Mouse (Mus musculus) liver, embryonic 14.5 days (tissue): ENCODE results near the gene P2rx7. TPM values are rescaled to one million over a fixed set of nuclear protein-coding genes. Genes with fewer than 3 reads are reported as not detected.
A peak's percentile ranks its signal among the peaks of the same experiment; 100 is the strongest.

Experiments
- ATAC-seq: fragments of 200-750 bp; cut with Nextera tagmentation; 2 replicates; pipeline ENCODE4 v1.8.0; 2017; ENCODE audit warnings: moderate number of reproducible peaks, mild to moderate bottlenecking, moderate library complexity; ENCODE audit not compliant: insufficient read depth
- DNase-seq, 3 experiments: peaks; one replicate each; pipeline ENCODE4 v3.0.0-alpha.2; 2012 to 2013; ENCODE audit warnings: low read depth in 3 of 3, low spot score in 3 of 3
- H3K27ac ChIP-seq: fragments of 300-500 bp; sonication (generic); 2 replicates; pipeline ENCODE4 v1.5.1; 2014; ENCODE audit warnings: moderate library complexity, mild to moderate bottlenecking, control low read depth, inconsistent platforms
- H3K27me3 ChIP-seq: fragments of 300-500 bp; sonication (generic); 2 replicates; pipeline ENCODE4 v1.6.1; 2014; ENCODE audit warnings: mild to moderate bottlenecking, low read length, moderate library complexity; ENCODE audit not compliant: control insufficient read depth, insufficient read depth
- H3K36me3 ChIP-seq: fragments of 300-500 bp; sonication (generic); replicated peaks from 2 replicates; pipeline ENCODE4 v1.6.1; 2014; ENCODE audit warnings: low read depth; ENCODE audit not compliant: control insufficient read depth, insufficient read depth
- H3K4me1 ChIP-seq, 2 experiments: fragments of 200-500 bp in 1 of 2; fragments of 300-500 bp in 1 of 2; sonication (generic) in 1 of 2; replicated peaks; 2 replicates each; pipeline ENCODE4 v1.6.1; 2012 to 2014; ENCODE audit warnings: antibody characterized with exemption in 1 of 2, inconsistent platforms in 1 of 2, low read length in 1 of 2; ENCODE audit not compliant: control insufficient read depth in 2 of 2, insufficient read depth in 2 of 2
- H3K4me2 ChIP-seq: fragments of 300-500 bp; sonication (generic); 2 replicates; pipeline ENCODE4 v1.6.1; 2014; ENCODE audit warnings: low read depth, mild to moderate bottlenecking, control low read depth, moderate library complexity
- H3K4me3 ChIP-seq, 2 experiments: fragments of 200-500 bp in 1 of 2; fragments of 300-500 bp in 1 of 2; sonication (generic) in 1 of 2; 2 replicates each; pipeline ENCODE4 v1.5.1; 2012 to 2014; ENCODE audit warnings: low read depth in 2 of 2, low read length in 2 of 2, mild to moderate bottlenecking in 2 of 2, control low read depth in 1 of 2, inconsistent platforms in 1 of 2, moderate library complexity in 1 of 2; ENCODE audit not compliant: insufficient read depth in 1 of 2
- H3K9ac ChIP-seq: fragments of 300-500 bp; sonication (generic); replicated peaks from 2 replicates; pipeline ENCODE4 v1.6.1; 2014; ENCODE audit warnings: mild to moderate bottlenecking, control low read depth, moderate library complexity
- H3K9me3 ChIP-seq: fragments of 300-500 bp; sonication (generic); 2 replicates; pipeline ENCODE4 v1.6.1; 2016; ENCODE audit warnings: low read length, mixed read lengths; ENCODE audit not compliant: control insufficient read depth
- CTCF ChIP-seq: IDR thresholded peaks from 2 replicates; pipeline ENCODE4 v1.5.1; 2016; ENCODE audit warnings: antibody characterized with exemption, low read depth, control low read depth
- EP300 ChIP-seq: IDR thresholded peaks from 2 replicates; pipeline ENCODE4 v1.6.1; 2016; ENCODE audit warnings: antibody characterized with exemption, low read depth
- WGBS: fragments of 180-500 bp; shearing (Covaris S2); extraction: QIAGEN DNeasy Blood & Tissue Kit; methylation state at CpG from one replicate; pipeline ENCODE4 v1.1.7; 2014; ENCODE audit not compliant: insufficient replicate concordance; 5-methylcytosine and 5-hydroxymethylcytosine counted together
- polyA plus RNA-seq, 2 experiments: library from polyadenylated mRNA; depleted of rRNA in 1 of 2; stranded (reverse) in 1 of 2; unstranded in 1 of 2; fragments of >200 nt; fragmentation: Nextera tagmentation in 1 of 2; extraction: Ambion mirVana in 1 of 2; gene quantifications; 2 replicates each; pipeline versions ENCODE4 v1.2.1 to v1.2.3; 2012 to 2014

The P2rx7 gene
- polyA plus RNA-seq, 2 experiments: 0.99 to 1.7 TPM

- no peak for TF ChIP-seq CTCF
- no peak for TF ChIP-seq EP300
- Histone ChIP-seq H3K4me1 (peaks cover 0 to 9% of the 10 kb centered on the region in 2 experiments; a peak in 3 of 4 replicates), H3K27ac (no peak overlapping the region), H3K4me2 (no peak overlapping the region), H3K27me3 (no peaks in the 10 kb centered on the region), H3K9me3 (no peaks in the 10 kb centered on the region), H3K36me3 (no peaks in the 10 kb centered on the region), H3K4me3 (no peak overlapping the region), H3K9ac (no peak overlapping the region)
- ATAC-seq (no peak), DNase-seq (no peak)
- WGBS: 41% methylated on average over 9 of the region's 9 CpGs
Observed at GRCm38 (mm10) chr5:122623861-122624260, 19.9 kb upstream of the P2rx7 start.

DNA sequence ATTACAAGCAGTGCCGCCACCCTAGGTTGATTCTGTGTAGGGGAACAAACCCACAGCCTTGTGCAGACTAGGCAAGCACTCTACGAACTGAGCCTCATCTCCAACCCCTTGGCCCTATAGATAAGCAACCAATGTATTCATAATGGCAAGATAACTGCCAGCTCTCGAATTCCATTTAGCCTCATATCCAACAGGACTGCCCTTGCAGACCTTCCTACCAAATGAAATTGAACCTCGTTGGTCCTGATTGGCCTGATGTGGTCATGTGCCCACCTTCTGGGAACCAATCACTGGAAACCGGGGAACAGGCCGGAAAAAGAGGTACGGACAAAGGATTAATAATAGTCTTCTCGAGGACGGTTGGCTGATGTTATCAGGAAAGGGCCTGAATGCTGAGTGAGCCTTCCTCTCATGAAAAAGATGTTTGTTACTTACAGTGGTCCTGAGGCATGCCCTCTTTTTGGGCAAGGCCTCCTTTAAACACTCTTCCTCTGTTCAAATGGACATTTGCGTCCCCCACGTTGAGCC lies 18.7 kb upstream of the P2rx7 start:
- no peak for DNase-seq
- H3K4me3 ChIP-seq: no peak overlapping the region
- H3K27me3 ChIP-seq: no peaks in the 10 kb centered on the region
- H3K27ac ChIP-seq: no peak overlapping the region
- no peaks in the 10 kb centered on the region for H3K9me3 ChIP-seq
- TF ChIP-seq EP300 (no peak), CTCF (no peak)
- H3K36me3 ChIP-seq: no peaks in the 10 kb centered on the region
- ATAC-seq: peak; percentile 37; the same call in 1 of the 2 replicates
- 49% methylated on average over 11 of the region's 11 CpGs for WGBS
- H3K4me1 ChIP-seq: peaks cover 0 to 9% of the 10 kb centered on the region in 2 experiments; a peak in 3 of 4 replicates
- no peak overlapping the region for H3K4me2 ChIP-seq
- H3K9ac ChIP-seq: no peak overlapping the region

- H3K36me3 ChIP-seq: no peaks in the 10 kb centered on the region
- no peaks in the 10 kb centered on the region for H3K9me3 ChIP-seq
- H3K9ac ChIP-seq: no peak overlapping the region
- no peak overlapping the region for H3K4me3 ChIP-seq
- H3K27ac ChIP-seq: no peak overlapping the region
- TF ChIP-seq EP300 (no peak), CTCF (no peak)
- H3K4me1 ChIP-seq: peaks cover 0 to 9% of the 10 kb centered on the region in 2 experiments; a peak in 3 of 4 replicates
- H3K4me2 ChIP-seq: no peak overlapping the region
- WGBS: 60% methylated on average over 14 of the region's 14 CpGs
- ATAC-seq: no peak
- no peak for DNase-seq
- H3K27me3 ChIP-seq: no peaks in the 10 kb centered on the region
Observed at GRCm38 (mm10) chr5:122625565-122626252, 18.0 kb upstream of the P2rx7 start.

DNA sequence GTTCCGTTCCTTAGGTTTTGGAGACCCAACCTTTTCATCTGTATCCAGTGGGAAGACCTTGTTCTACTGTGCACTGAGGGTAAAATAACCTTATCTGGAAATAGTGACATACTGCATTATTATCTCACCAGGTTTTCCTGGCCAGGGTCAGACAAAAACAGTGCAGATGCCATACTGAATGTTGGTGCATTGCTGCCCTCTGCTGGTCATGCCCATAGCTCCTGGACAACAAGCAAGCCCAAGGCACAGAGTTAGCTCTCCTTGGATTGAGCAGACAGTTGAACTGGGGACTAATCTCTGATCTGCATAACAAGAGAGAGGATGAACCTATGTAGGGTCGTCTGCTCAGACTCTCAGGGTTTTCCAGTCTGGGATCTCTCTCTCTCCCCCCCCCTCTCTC lies 16.5 kb upstream of the P2rx7 start:
- no peak for TF ChIP-seq EP300
- peak; percentile 94 for TF ChIP-seq CTCF
- Histone ChIP-seq H3K36me3 (no peaks in the 10 kb centered on the region), H3K4me2 (no peak overlapping the region), H3K27ac (no peak overlapping the region), H3K4me3 (no peak overlapping the region), H3K4me1 (peaks cover 0 to 9% of the 10 kb centered on the region in 2 experiments; a peak in 3 of 4 replicates), H3K9me3 (no peaks in the 10 kb centered on the region), H3K27me3 (no peaks in the 10 kb centered on the region), H3K9ac (no peak overlapping the region)
- DNase-seq: peak; percentile 50 to 51 (median 50)
- ATAC-seq: peak; percentile 47; the same call in 1 of the 2 replicates
- 33% methylated on average over 2 of the region's 2 CpGs for WGBS

DNA sequence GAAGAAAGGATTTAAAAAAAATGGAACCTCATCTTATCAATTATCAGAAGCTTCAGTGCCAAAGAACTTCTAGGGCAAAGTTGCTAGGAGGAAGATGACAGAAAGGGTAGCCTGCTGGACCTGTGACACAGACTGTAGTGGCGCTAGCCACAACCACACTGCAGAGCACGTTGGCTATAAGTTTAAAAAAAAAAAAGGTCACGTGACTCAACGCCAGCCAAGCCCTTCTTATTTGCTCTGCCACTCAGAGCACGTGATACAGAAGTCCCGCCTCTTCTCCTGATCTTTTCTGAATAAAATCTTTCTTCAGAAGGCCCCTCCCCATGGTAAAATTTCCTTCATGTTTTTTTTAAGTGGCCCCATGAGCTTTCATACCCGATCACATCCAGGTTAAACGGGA lies 8.5 kb upstream of the P2rx7 start:
- no peaks in the 10 kb centered on the region for H3K27me3 ChIP-seq
- TF ChIP-seq CTCF: no peak
- no peak for TF ChIP-seq EP300
- no peak overlapping the region for H3K4me2 ChIP-seq
- no peaks in the 10 kb centered on the region for H3K36me3 ChIP-seq
- H3K9me3 ChIP-seq: no peaks in the 10 kb centered on the region
- no peak for DNase-seq
- H3K9ac ChIP-seq: no peak overlapping the region
- ATAC-seq: no peak
- no peak overlapping the region for H3K27ac ChIP-seq
- peaks cover 0 to 3% of the 10 kb centered on the region in 2 experiments; a peak in 1 of 4 replicates for H3K4me1 ChIP-seq
- 43% methylated on average over 8 of the region's 8 CpGs for WGBS
- no peak overlapping the region for H3K4me3 ChIP-seq
